Mouse (Mus musculus) lung, postnatal 10 days (tissue): ENCODE data around the gene Wwox.

Experiments
- DNase-seq: peaks from one replicate; pipeline ENCODE4 v3.0.0; 2021

Wwox gene

GRCm38 (mm10) chr8:115199204-115199603 lies 759.7 kb downstream of the Wwox start:
- no peak for DNase-seq

GRCm38 (mm10) chr8:115199616-115200150 lies 760.2 kb downstream of the Wwox start:
- DNase-seq, result peak; percentile 45

DNA sequence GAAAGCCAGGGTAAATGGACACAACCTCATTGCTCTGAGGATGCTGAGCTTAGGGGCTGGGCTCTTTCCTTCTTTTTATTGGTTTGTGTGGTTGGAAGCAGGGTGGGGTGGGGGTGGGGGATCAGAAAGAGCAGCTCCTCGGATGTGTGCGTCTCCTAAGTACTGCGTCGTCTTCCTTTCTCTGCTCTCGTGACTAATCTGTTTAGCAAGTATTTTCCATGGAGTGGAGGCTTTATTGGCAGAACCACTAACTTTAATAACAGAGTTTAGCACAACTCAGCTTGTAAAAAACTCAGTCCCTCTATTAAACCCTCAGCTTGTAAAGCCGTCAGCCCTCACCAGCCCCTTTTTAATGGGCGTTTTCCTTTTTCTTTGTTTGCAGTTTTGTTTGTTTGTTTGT lies 762.3 kb downstream of the Wwox start:
- no peak for DNase-seq

DNA sequence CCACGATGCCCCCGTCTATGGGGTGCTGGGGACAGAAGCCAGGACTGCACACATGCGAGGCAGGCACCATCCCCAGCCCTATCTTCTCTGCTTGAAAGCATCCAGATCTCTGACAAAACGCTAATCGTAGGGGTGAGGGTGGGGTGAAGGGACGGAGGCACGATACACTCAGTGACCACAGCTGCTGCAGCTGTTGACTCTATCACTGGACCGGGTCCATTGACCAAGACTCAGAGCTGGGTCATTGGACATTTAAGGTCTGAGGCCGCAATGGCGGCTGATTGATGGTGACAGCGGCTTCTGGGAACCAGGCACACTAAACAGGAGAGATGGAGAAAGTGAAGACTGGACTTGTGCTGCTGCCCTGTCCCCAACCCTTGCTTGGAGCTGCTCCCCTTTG lies 768.0 kb downstream of the Wwox start:
- DNase-seq, result no peak

- DNase-seq, result no peak
Observed at GRCm38 (mm10) chr8:115208415-115209192, 769.1 kb downstream of the Wwox start.

DNA sequence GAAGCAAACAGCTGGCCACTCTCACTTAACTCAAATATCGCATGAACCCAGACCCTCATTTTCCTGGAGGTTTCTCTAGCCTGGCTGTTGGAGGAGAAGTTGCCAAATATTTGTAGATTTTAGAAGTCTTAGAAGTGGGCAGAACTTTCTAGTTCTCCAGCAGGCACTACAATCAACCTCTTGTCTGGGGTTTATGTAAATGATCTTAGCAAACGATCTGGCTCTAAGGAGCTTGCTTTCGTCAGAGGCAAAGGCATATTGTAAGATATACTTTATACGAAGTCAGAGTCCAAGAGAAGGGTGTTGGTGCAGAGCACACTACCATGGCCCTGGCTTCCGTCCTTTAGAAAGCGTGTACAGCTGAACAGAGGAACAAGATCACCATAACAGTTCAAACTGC lies 770.6 kb downstream of the Wwox start:
- DNase-seq, result no peak

DNA sequence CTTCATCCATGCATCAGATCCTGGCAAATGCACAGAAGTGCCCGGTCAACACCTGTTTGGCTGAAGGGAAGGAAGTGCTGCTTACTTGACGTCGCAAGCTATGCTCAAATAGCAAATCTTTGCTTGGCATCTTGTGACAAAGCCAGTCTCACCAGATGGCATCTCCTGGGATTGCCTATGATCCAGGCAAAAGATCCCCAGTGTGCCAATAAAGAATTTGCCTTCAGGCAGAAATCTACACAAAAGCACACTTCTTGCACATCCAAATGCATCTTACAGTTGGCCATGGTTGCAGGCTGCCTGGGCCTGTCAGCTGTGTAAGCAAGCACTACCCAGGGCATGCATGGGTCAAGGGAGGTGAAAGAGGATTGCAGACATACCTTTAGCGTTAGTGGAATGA lies 773.7 kb downstream of the Wwox start:
- no peak for DNase-seq

DNA sequence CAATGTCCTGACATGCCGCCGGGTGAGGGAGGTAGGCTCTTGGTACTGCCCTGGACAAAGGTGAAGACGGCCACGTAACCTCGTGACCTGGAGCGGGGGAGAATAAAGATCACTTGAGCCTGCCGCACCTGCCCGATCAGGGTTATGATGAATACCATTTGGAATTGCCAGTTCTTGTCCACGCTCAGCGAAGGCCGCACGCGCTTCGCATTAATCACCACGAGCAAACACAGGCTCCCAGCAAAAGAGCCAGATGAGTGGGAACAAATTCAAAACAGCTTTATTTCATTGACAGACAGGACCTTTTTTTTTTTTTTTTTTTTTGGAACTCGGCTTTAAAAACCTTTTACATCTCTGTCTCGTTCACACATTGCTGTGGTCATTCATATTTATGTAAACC lies 775.4 kb downstream of the Wwox start:
- no peak for DNase-seq

DNA sequence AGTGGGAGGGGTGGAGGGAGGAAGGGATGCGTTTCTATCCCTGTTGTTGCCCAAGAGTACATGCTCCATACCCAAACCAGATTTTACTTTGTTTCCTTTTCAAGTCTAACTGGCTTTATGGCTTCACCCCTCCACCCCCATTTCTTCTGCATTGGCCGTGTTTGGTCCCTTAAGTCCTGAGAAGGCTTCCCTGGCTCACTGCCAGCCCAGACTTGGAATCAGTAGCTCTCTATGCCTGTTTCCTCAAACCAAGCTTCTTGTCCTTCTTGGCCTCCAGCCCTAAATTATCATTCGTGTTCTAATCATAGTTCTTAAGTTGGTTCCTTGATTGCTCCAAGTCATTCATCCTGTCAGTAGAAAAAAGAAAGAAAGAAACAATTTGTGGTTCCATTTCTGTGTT lies 777.3 kb downstream of the Wwox start:
- DNase-seq, result peak; percentile 15

- no peak for DNase-seq
Observed at GRCm38 (mm10) chr8:115222545-115222944, 783.1 kb downstream of the Wwox start.

GRCm38 (mm10) chr8:115226781-115227583 lies 787.5 kb downstream of the Wwox start:
- no peak for DNase-seq

DNA sequence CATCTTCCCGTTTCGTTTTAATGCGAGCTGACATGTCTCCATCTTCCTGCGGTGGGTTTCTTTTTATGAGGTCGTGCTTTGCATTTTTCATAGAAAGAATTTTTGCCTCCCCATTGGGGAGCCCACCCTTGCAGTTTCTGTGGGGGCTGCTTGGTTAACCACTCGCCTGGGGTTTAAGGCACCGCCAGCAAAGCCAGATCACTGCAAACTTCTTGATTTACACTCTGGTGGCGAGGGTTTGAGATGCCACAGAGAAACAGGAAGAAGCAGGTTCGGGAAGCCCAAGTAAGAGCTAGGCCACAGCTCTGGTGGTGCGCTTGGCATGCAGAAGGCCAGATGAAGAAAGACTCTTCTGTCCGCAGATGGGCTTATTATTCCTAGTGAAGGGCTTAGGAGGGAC lies 789.4 kb downstream of the Wwox start:
- DNase-seq, result no peak

GRCm38 (mm10) chr8:115234068-115234467 lies 794.6 kb downstream of the Wwox start:
- no peak for DNase-seq

DNA sequence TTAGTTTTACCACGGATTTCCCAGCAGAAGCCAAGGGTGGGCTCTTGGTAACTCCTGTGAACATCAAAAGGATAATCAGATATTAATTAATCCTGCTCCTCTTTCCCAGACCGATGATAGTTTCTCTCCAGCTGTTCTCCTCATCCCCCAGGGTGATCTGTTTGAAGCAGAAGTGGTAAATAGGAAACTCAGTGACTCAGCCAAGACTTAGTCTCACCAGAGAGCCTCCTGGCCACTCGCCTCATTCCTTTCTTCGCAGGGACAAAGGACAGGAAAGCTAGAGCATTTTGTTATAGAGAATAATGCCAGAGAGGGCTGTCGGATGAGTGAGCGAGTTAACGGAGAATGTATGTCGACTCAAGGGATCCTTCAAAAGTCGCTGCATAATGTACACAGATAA lies 798.1 kb downstream of the Wwox start:
- no peak for DNase-seq

DNA sequence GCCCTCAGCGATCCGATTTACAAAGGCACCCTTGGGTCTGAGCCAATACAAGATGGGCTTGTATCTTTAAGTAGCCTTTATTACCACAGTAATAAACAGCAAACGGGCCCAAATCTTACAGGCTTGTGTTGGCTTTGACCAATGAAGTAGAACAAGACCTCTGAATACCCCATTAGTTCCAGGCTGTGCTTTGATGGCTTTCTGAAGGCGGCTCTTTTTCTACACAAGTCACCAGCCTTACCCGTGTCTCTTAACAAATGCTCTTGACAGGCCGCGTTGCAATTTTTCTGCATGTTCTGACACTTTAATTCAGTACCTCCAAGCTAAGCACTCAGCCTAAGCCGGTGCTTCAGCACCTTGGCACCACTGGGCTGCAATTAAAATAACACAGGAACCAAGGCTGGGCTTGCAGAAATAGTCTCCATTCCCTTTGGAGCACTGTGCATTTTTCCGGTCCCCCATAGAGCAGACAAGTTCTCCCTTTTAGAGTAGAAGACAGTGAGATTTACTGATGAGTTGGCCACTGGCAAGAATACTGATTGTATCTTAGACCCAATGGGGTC lies 804.1 kb downstream of the Wwox start:
- no peak for DNase-seq

- DNase-seq, result peak; percentile 16
Observed at GRCm38 (mm10) chr8:115249688-115250366, 810.4 kb downstream of the Wwox start.

DNA sequence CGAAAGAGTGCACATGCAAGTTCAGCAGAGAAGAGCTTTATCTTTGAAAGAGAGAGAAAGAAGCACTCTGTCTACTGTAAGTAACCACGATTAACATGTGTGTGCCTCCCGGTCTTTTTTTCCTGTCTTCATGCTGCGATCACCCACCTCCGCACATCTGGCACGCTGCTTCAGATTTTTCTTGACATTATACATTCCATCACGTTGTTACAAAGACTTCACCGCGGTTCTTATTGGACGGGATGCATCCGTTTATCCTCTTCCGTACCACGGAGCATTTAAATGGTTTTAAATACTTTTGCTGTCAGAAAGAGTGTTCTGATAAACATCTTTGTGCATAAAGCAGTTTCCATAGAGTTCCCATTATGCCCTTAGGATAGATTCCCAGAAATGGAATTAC lies 816.1 kb downstream of the Wwox start:
- DNase-seq, result no peak

- DNase-seq, result no peak
Observed at GRCm38 (mm10) chr8:115257417-115257816, 818.0 kb downstream of the Wwox start.

DNA sequence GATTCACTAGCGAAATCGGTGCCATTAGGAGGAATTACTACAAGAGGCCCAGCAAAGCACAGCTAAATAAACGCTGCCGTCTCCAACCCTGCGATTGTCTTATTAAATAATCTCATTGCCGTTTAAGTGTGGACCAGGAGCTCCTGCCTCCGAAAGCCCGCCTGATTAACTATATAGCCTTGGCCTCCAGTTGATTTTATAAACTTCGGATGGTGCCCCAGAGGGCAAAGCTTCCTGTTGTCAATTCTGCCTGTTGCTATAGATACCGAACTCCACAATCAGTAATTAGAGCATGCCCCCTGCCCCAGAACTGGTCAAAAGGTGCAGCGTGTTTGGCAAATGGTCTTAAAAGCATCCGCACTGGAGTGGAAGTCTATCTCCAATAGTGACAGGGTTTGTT lies 820.4 kb downstream of the Wwox start:
- no peak for DNase-seq

- DNase-seq, result no peak
Observed at GRCm38 (mm10) chr8:115267196-115267595, 827.7 kb downstream of the Wwox start.

DNA sequence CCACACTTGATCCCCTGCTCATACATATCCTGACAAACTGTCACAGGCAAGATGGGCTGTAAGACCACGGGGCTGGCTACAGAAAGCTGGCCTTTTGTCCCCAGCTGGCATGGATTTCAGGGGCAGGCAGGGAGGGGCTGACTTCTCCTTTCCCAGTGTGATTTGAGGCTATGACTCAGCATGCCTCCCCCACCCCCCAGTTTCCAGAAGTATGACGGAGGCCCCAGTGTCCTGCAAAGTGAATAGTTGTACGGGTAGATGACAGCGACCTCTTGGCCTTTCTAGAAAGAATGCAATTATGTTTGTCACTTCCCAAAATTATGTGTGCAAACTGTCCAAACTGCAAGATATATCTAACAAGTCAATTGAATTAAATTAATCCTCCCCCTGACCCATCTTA lies 830.1 kb downstream of the Wwox start:
- peak; percentile 5 for DNase-seq

- no peak for DNase-seq
Observed at GRCm38 (mm10) chr8:115273976-115274375, 834.5 kb downstream of the Wwox start.

DNA sequence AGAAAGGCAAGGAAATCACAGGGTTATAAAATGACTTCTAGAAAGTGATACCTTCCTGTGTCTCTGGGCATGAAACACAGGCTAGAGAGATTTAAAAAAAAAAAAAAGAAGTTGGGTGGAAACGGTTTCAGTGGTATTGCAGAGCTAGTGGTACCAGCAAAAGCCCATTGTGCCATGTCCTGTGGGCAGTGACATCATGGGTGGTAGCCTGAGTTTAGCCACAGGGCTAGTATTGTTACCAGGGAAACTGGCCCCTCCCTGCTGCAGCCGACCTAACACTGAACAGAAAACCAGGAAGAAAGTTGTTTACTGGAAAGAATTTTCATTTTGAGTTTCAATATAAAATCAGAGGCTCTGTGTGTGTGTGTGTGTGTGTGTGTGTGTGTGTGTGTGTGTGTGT lies 836.8 kb downstream of the Wwox start:
- peak; percentile 13 for DNase-seq
